In the genomic region with DNA sequence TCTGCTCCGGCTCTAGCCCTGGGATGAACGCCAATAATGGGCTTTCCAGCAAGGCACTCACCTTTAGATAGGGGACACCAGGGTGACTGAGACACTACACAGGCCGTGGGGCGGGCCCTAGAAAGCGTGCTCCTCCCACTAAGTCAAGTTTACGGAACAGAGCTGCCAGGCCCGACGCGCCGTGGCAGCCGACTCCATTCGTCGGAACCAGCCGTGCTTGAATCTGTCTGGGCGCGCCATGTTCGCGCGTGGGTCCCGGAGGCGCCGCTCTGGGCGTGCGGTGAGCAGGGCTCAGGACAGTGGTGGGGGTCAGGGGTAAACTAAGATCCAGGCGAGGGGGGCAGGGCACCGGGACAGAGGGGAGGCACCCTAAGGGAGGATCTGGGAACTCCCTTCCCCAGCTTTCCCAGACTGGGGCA, we compare ENCODE assay signal across 8 mouse cellular contexts. TPM values are rescaled to one million over a fixed set of nuclear protein-coding genes. Genes with fewer than 3 reads are reported as not detected.
A peak's percentile ranks its signal among the peaks of the same experiment; 100 is the strongest.
DNase-seq lines count a peak whose midpoint lies in the region; ATAC-seq and TF ChIP-seq lines count a peak whose summit lies in the region.

A gene (plus strand): TSS at position 40 of the 419 bp plus-strand sequence.

- DNase-seq in embryo, embryonic 11 days = peak; percentile 39
- DNase-seq in embryo, embryonic 9.5 days (ENCODE audit: extremely low spot score) = no peak
- DNase-seq in brain, embryonic 14.5 days (ENCODE audit: low read depth) = peak; percentile 13
- DNase-seq in heart, adult 18-20 months = peak; percentile 83 to 86
- peak; percentile 67 for DNase-seq in lung, adult 2 months
- no peak for DNase-seq in layer of hippocampus, adult 9-10 months (ENCODE audit: low spot score)

- peak within 1 kb of the TSS; percentile 50; the same call in 1 of the 2 replicates for H3K27ac ChIP-seq in intestine, postnatal 0 days (ENCODE audit: low read depth, low read length)

- ATAC-seq in intestine, postnatal 0 days = peak; percentile 65
- peak; percentile 97 for ATAC-seq in neutrophil, adult 5-6 weeks (ENCODE audit: extremely low read depth, insufficient number of reproducible peaks, low FRiP score, poor library complexity, severe bottlenecking)

- H3K4me1 ChIP-seq in intestine, postnatal 0 days (replicated peaks; ENCODE audit: control insufficient read depth, insufficient read depth, low read length) = no peaks in the 10 kb centered on the region
- peaks cover 4% of the 10 kb centered on the region; the same call in 1 of the 2 replicates for H3K4me1 ChIP-seq in lung, adult 2 months (ENCODE audit: control insufficient read depth, insufficient read depth, low read length)

- H3K4me3 ChIP-seq in intestine, postnatal 0 days (ENCODE audit: low read depth, low read length) = peak within 1 kb of the TSS; percentile 46
- peak within 1 kb of the TSS; percentile 78 for H3K4me3 ChIP-seq in lung, adult 2 months (replicated peaks; ENCODE audit: extremely low read depth, low read depth, low read length)

- no peak for TF ChIP-seq CTCF in brain, embryonic 14.5 days (IDR thresholded peaks at IDR 0.05; ENCODE audit: borderline replicate concordance, extremely low read depth, insufficient read depth, insufficient read length)
- TF ChIP-seq CTCF in intestine, postnatal 0 days (IDR thresholded peaks at IDR 0.05; ENCODE audit: low read depth) = no peak
- no peak for TF ChIP-seq CTCF in lung, adult 2 months (IDR thresholded peaks at IDR 0.05; ENCODE audit: insufficient read depth, low read length)

- no peak for TF ChIP-seq POLR2A in brain, embryonic 14.5 days (IDR thresholded peaks at IDR 0.05; ENCODE audit: borderline replicate concordance, extremely low read depth, insufficient read depth, insufficient read length, poor library complexity, severe bottlenecking)
- TF ChIP-seq POLR2A in lung, adult 2 months (IDR thresholded peaks at IDR 0.05; ENCODE audit: borderline replicate concordance, extremely low read depth, low read depth, low read length) = peak; percentile 33; the same call in 1 of the 2 replicates

- WGBS in intestine, postnatal 0 days = 17% methylated on average over 26 of the region's 26 CpGs
- WGBS in lung, adult 2 months = 25% methylated on average over 26 of the region's 26 CpGs

- H3K4me2 ChIP-seq in intestine, postnatal 0 days (replicated peaks; ENCODE audit: low read depth) = peak within 1 kb of the TSS; percentile 66

- H3K27me3 ChIP-seq in intestine, postnatal 0 days (replicated peaks; ENCODE audit: control insufficient read depth, insufficient read depth, low read length) = no peaks in the 10 kb centered on the region

- no peaks in the 10 kb centered on the region for H3K9me3 ChIP-seq in intestine, postnatal 0 days (ENCODE audit: control insufficient read depth)

- peak within 1 kb of the TSS; percentile 48; the same call in 1 of the 2 replicates for H3K9ac ChIP-seq in intestine, postnatal 0 days (ENCODE audit: low read depth, low read length)

- no peaks in the 10 kb centered on the region for H3K36me3 ChIP-seq in intestine, postnatal 0 days (ENCODE audit: control insufficient read depth, insufficient read depth)

RNA-seq across cellular contexts. Expression of the gene that starts here (rescaled TPM):
- polyA plus RNA-seq in brain, embryonic 14.5 days (2012; rRNA removed) = 3.3 and 3.4 TPM in 2 replicates
- total RNA-seq in heart, adult 18-20 months (2021) = 10 to 100 TPM; 21.1 to 21.5 TPM
- 3.4 and 4.3 TPM in 2 replicates for polyA plus RNA-seq in intestine, postnatal 0 days (2015; fragmentation: Nextera tagmentation; extraction: Ambion mirVana)
- polyA plus RNA-seq in lung, adult 2 months (2012; rRNA removed) = 21.7 and 25.0 TPM in 2 replicates
- total RNA-seq in neutrophil, adult 5-6 weeks (2017) = 37.0 and 40.0 TPM in 2 replicates

Comparison
In these comparisons a context has a peak if more than half of its experiments do, and no peak if none do; other contexts are left out.
1. DNase-seq: peak in embryo, embryonic 11 days (single experiment), brain, embryonic 14.5 days (single experiment), heart, adult 18-20 months (2 of 2) and lung, adult 2 months (single experiment); none in embryo, embryonic 9.5 days (single experiment) and layer of hippocampus, adult 9-10 months (single experiment).